Mouse (Mus musculus) spleen, adult 2 months (tissue): ENCODE data around the gene Sf1. TPM values are rescaled to one million over a fixed set of nuclear protein-coding genes. Genes with fewer than 3 reads are reported as not detected.

ENCODE experiments used
- DNase-seq, 2 experiments: peaks; one replicate each; pipeline versions ENCODE4 v3.0.0 to v3.0.0-alpha.2; 2012 to 2021; ENCODE audit warnings: low spot score in 2 of 2, low read depth in 1 of 2
- H3K27ac ChIP-seq: fragments of 200-500 bp; 2 replicates; pipeline ENCODE4 v1.5.1; 2012; ENCODE audit warnings: low read length, inconsistent platforms; ENCODE audit not compliant: insufficient read depth
- H3K27me3 ChIP-seq: fragments of 200-500 bp; 2 replicates; pipeline ENCODE4 v1.6.1; 2012; ENCODE audit warnings: mild to moderate bottlenecking, moderate library complexity, low read length, inconsistent platforms; ENCODE audit not compliant: control insufficient read depth, insufficient read depth
- H3K36me3 ChIP-seq: fragments of 200-500 bp; 2 replicates; pipeline ENCODE4 v1.6.1; 2012; ENCODE audit warnings: mild to moderate bottlenecking, low read length, inconsistent platforms; ENCODE audit not compliant: control insufficient read depth, insufficient read depth
- H3K4me1 ChIP-seq: fragments of 200-500 bp; 2 replicates; pipeline ENCODE4 v1.6.1; 2011; ENCODE audit warnings: inconsistent platforms; ENCODE audit not compliant: control insufficient read depth, insufficient read depth, insufficient read length
- H3K4me3 ChIP-seq: fragments of 200-500 bp; 2 replicates; pipeline ENCODE4 v1.5.1; 2011; ENCODE audit warnings: mild to moderate bottlenecking, inconsistent platforms; ENCODE audit not compliant: insufficient read depth, insufficient read length; ENCODE audit errors: extremely low read depth
- CTCF ChIP-seq: fragments of 200-500 bp; IDR thresholded peaks from 2 replicates; pipeline ENCODE4 v1.5.1; 2011; ENCODE audit warnings: mild to moderate bottlenecking, inconsistent platforms; ENCODE audit not compliant: insufficient read depth, insufficient read length, insufficient replicate concordance; ENCODE audit errors: extremely low read depth
- POLR2A ChIP-seq: fragments of 200-500 bp; IDR thresholded peaks from 2 replicates; pipeline ENCODE4 v1.6.1; 2011; ENCODE audit warnings: low read depth, low read length, inconsistent platforms
- WGBS: fragments of 180-500 bp; shearing (Covaris S2); methylation state at CpG from one replicate; pipeline ENCODE4 v1.1.7; 2018; 5-methylcytosine and 5-hydroxymethylcytosine counted together
- polyA plus RNA-seq: library from polyadenylated mRNA; depleted of rRNA; stranded (reverse); fragments of >200 nt; gene quantifications from 2 replicates; pipeline ENCODE4 v1.2.3, GENCODE M21; 2012

Sf1 gene
- polyA plus RNA-seq, 1 experiment: 177 TPM

DNA sequence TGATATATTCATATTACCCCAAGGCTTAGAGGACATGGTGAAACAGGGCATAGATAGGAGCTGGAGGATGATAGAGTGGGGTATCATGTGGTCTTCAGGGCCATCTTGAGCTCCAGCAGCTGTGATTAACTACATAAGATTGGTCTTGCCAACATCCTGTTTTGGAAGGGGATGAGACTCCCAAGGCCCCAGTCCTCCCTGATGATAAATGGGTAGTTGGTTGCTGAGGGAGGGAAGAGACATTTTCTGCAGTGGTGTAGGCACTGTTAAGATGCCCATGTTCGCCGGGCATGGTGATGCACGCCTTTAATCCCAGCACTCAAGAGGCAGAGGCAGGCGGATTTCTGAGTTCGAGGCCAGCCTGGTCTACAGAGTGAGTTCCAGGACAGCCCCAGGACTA lies 17.7 kb downstream of the Sf1 start:
- Histone ChIP-seq H3K27ac (no peak overlapping the region), H3K36me3 (peaks cover 21% of the 10 kb centered on the region), H3K4me3 (no peak overlapping the region), H3K4me1 (peaks cover 14% of the 10 kb centered on the region; the same call in 1 of the 2 replicates), H3K27me3 (no peaks in the 10 kb centered on the region)
- TF ChIP-seq POLR2A (no peak), CTCF (no peak)
- no peak for DNase-seq
- 93% methylated on average over 5 of the region's 5 CpGs for WGBS

DNA sequence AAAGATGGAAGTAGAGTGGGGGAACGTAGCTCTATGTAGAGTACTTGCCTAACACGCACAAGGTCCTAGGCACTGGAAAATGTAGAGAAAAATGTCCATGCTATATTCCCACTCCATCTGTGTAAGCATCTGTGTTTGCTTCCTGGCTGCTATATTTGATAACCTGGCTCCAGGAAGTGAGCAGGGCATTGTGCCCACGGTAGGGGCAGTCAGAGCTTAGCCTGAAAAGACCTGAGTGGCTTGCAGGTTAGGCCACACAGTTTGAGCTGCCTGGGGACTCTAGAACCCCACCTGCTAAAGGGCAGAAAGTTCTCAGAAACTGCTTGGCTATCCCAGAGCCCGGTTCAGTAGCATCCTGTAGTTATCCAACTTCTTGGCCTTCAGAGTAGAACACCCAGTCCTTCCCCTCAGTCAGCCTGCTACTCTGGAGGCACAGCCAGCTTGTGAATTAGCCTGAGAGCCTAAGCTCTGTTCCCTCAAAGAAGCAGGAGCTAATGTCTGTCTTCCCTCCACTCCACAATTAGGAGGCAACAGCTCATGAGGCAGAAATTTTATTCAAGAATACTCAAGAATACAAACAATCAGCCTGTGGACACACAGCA lies 18.9 kb downstream of the Sf1 start:
- WGBS: 43% methylated on average over 4 of the region's 4 CpGs
- peaks cover 14% of the 10 kb centered on the region; the same call in 1 of the 2 replicates for H3K4me1 ChIP-seq
- TF ChIP-seq CTCF: no peak
- no peak for TF ChIP-seq POLR2A
- H3K36me3 ChIP-seq: peaks cover 11% of the 10 kb centered on the region
- H3K27ac ChIP-seq: no peak overlapping the region
- no peaks in the 10 kb centered on the region for H3K27me3 ChIP-seq
- DNase-seq: no peak
- H3K4me3 ChIP-seq: no peak overlapping the region

DNA sequence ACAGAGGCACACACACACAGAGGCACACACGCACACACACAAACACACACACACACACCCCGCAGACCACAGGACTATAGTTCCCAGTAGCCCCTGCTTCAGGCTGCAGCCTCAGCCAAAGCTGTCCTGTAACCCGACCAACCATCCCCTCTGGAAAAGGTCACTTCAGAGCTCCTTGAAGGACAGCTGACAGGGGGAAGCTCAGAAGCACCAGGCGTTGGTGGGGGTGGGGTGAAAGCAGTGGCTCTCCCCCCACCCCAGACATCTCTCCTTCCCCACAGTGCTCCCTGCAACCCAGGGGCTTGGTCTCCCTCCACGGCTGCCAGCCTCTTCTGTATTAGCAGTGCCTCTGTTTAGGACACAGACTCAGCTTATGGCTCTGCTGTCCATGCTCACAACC lies 20.0 kb downstream of the Sf1 start:
- H3K36me3 ChIP-seq: peaks cover 4% of the 10 kb centered on the region
- no peak overlapping the region for H3K27ac ChIP-seq

GRCm38 (mm10) chr19:6384128-6384527 lies 20.6 kb downstream of the Sf1 start, which contains the start of gene Pygm:
TSS of gene Pygm (plus strand) at chr19:6384399.
- Histone ChIP-seq H3K27ac (no peak within 1 kb of the TSS), H3K27me3 (no peaks in the 10 kb centered on the region), H3K4me3 (no peak within 1 kb of the TSS), H3K4me1 (peaks cover 18% of the 10 kb centered on the region; the same call in 1 of the 2 replicates), H3K36me3 (no peaks in the 10 kb centered on the region)
- TF ChIP-seq POLR2A (no peak), CTCF (no peak)
- WGBS: 20% methylated on average over 7 of the region's 7 CpGs
- DNase-seq: no peak

More for the DNA sequence above, 20.0 kb downstream of the Sf1 start:
- no peak for DNase-seq
- TF ChIP-seq CTCF: no peak
- no peak for TF ChIP-seq POLR2A
- Histone ChIP-seq H3K4me1 (peaks cover 14% of the 10 kb centered on the region; the same call in 1 of the 2 replicates), H3K4me3 (no peak overlapping the region), H3K27me3 (no peaks in the 10 kb centered on the region)
- 41% methylated on average over 5 of the region's 5 CpGs for WGBS

GRCm38 (mm10) chr19:6384954-6385353 lies 21.5 kb downstream of the Sf1 start:
- no peak overlapping the region for H3K4me3 ChIP-seq
- 67% methylated on average over 11 of the region's 11 CpGs for WGBS
- no peak for TF ChIP-seq CTCF
- no peak overlapping the region for H3K27ac ChIP-seq
- no peaks in the 10 kb centered on the region for H3K27me3 ChIP-seq
- H3K36me3 ChIP-seq: no peaks in the 10 kb centered on the region
- peaks cover 24% of the 10 kb centered on the region; the same call in 1 of the 2 replicates for H3K4me1 ChIP-seq
- no peak for DNase-seq

DNA sequence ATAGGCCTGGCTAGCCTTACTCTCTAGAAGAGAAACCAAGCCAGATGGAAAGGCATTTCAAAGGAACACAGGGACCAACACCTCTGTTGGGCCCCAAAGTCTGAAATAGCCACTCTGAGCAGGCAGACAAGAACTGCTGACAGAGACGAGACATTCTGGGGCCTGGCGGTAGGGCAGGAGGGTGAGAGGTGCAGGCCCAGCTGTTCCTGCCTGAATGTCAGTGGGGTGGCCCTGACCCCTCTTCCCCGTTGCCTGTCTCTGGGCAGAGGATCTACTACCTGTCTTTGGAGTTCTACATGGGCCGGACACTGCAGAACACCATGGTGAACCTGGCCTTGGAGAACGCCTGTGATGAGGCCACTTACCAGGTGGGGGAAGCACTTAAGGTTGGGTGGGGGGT lies 21.9 kb downstream of the Sf1 start:
- 85% methylated on average over 5 of the region's 5 CpGs for WGBS

GRCm38 (mm10) chr19:6385821-6386220 lies 22.3 kb downstream of the Sf1 start:
- H3K27ac ChIP-seq: no peak overlapping the region
- no peaks in the 10 kb centered on the region for H3K27me3 ChIP-seq
- peaks cover 24% of the 10 kb centered on the region; the same call in 1 of the 2 replicates for H3K4me1 ChIP-seq
- TF ChIP-seq CTCF: no peak
- no peak for TF ChIP-seq POLR2A
- H3K36me3 ChIP-seq: no peaks in the 10 kb centered on the region
- no peak for DNase-seq
- no peak overlapping the region for H3K4me3 ChIP-seq
- WGBS: 93% methylated on average over 7 of the region's 7 CpGs

More for the DNA sequence above, 21.9 kb downstream of the Sf1 start:
- Histone ChIP-seq H3K27ac (no peak overlapping the region), H3K4me3 (no peak overlapping the region), H3K36me3 (no peaks in the 10 kb centered on the region), H3K4me1 (peaks cover 24% of the 10 kb centered on the region; the same call in 1 of the 2 replicates), H3K27me3 (no peaks in the 10 kb centered on the region)
- DNase-seq: no peak
- TF ChIP-seq POLR2A (no peak), CTCF (no peak)
